Mouse (Mus musculus) G1E-ER4 (cell line): ENCODE results near the gene Dip2c. TPM values are rescaled to one million over a fixed set of nuclear protein-coding genes. Genes with fewer than 3 reads are reported as not detected.

Source experiments
- GATA1 ChIP-seq: IDR thresholded peaks from one replicate; pipeline ENCODE4 v1.8.0; 2012; ENCODE audit warnings: low read length, inconsistent platforms
- polyA plus RNA-seq: library from polyadenylated mRNA; stranded (reverse); fragments of >175 nt; gene quantifications from 2 replicates; pipeline ENCODE4 v1.2.3, GENCODE M21; 2012

Dip2c gene
- polyA plus RNA-seq, 1 experiment = not detected

- no peak for TF ChIP-seq GATA1
Observed at GRCm38 (mm10) chr13:9310806-9311205, 34.5 kb downstream of the Dip2c start.

- no peak for TF ChIP-seq GATA1
Observed at GRCm38 (mm10) chr13:9312916-9313315, 36.6 kb downstream of the Dip2c start.

- no peak for TF ChIP-seq GATA1
Observed at GRCm38 (mm10) chr13:9314099-9314712, 37.9 kb downstream of the Dip2c start.

GRCm38 (mm10) chr13:9314713-9315112 lies 38.4 kb downstream of the Dip2c start:
- TF ChIP-seq GATA1 = no peak

- no peak for TF ChIP-seq GATA1
Observed at GRCm38 (mm10) chr13:9319745-9320144, 43.4 kb downstream of the Dip2c start.

GRCm38 (mm10) chr13:9325262-9325661 lies 48.9 kb downstream of the Dip2c start:
- no peak for TF ChIP-seq GATA1

GRCm38 (mm10) chr13:9329307-9329915 lies 53.1 kb downstream of the Dip2c start:
- no peak for TF ChIP-seq GATA1

- no peak for TF ChIP-seq GATA1
Observed at GRCm38 (mm10) chr13:9333187-9333586, 56.9 kb downstream of the Dip2c start.

- no peak for TF ChIP-seq GATA1
Observed at GRCm38 (mm10) chr13:9340293-9340692, 64.0 kb downstream of the Dip2c start.

- TF ChIP-seq GATA1 = no peak
Observed at GRCm38 (mm10) chr13:9342696-9343095, 66.4 kb downstream of the Dip2c start.

- no peak for TF ChIP-seq GATA1
Observed at GRCm38 (mm10) chr13:9347448-9347847, 71.1 kb downstream of the Dip2c start.

GRCm38 (mm10) chr13:9350670-9351069 lies 74.3 kb downstream of the Dip2c start:
- no peak for TF ChIP-seq GATA1

- TF ChIP-seq GATA1 = no peak
Observed at GRCm38 (mm10) chr13:9353890-9354289, 77.6 kb downstream of the Dip2c start.

GRCm38 (mm10) chr13:9355331-9355730 lies 79.0 kb downstream of the Dip2c start:
- TF ChIP-seq GATA1 = no peak

GRCm38 (mm10) chr13:9361457-9361856 lies 85.1 kb downstream of the Dip2c start:
- TF ChIP-seq GATA1 = no peak

GRCm38 (mm10) chr13:9371387-9371786 lies 95.1 kb downstream of the Dip2c start:
- TF ChIP-seq GATA1 = no peak

GRCm38 (mm10) chr13:9377130-9377529 lies 100.8 kb downstream of the Dip2c start:
- no peak for TF ChIP-seq GATA1
